Mouse (Mus musculus): ENCODE data around the gene Hspa2. TPM values are rescaled to one million over a fixed set of nuclear protein-coding genes. Genes with fewer than 3 reads are reported as not detected.

Hspa2 gene
- total and polyA plus RNA-seq, 2 experiments from 2014 or later: 8.8 to 13.6 TPM

GRCm38 (mm10) chr12:76409166-76409565, 5.2 kb downstream of the Hspa2 start:
- no peak for TF ChIP-seq CTCF (IDR thresholded peaks at IDR 0.05)
- WGBS: 82% methylated on average over 4 of the region's 4 CpGs
- 0 out of 2 replicates have a peak, but pooled peaks cover 4% of the 10 kb centered on the region for H3K4me1 ChIP-seq (ENCODE audit: insufficient read depth, low read length)
- DNase-seq (ENCODE audit: low spot score) (no peak), ATAC-seq (ENCODE audit: low FRiP score) (no peak)
- no peak overlapping the region for H3K4me2 ChIP-seq (ENCODE audit: low read depth, low read length, poor library complexity, severe bottlenecking)
- H3K27ac ChIP-seq (ENCODE audit: low read depth, low read length): no peak overlapping the region
- no peaks in the 10 kb centered on the region for H3K9me3 ChIP-seq (ENCODE audit: low read length)
- H3K27me3 ChIP-seq (ENCODE audit: insufficient read depth, low read length): peaks cover 25% of the 10 kb centered on the region
- H3K36me3 ChIP-seq (ENCODE audit: insufficient read depth, low read length): no peaks in the 10 kb centered on the region
- no peak overlapping the region for H3K4me3 ChIP-seq (ENCODE audit: low read depth, low read length)
- no peak overlapping the region for H3K9ac ChIP-seq (replicated peaks; ENCODE audit: low read length, poor library complexity, severe bottlenecking)

- Histone ChIP-seq H3K27me3 (ENCODE audit: insufficient read depth, low read length) (peaks cover 3% of the 10 kb centered on the region; the same call in 1 of the 2 replicates), H3K36me3 (ENCODE audit: insufficient read depth, low read length) (no peaks in the 10 kb centered on the region), H3K4me3 (ENCODE audit: low read depth, low read length) (no peak overlapping the region), H3K27ac (ENCODE audit: low read depth, low read length) (no peak overlapping the region), H3K4me1 (ENCODE audit: insufficient read depth, low read length) (no peaks in the 10 kb centered on the region), H3K9ac (replicated peaks; ENCODE audit: low read length, poor library complexity, severe bottlenecking) (no peak overlapping the region), H3K4me2 (ENCODE audit: low read depth, low read length, poor library complexity, severe bottlenecking) (no peak overlapping the region), H3K9me3 (ENCODE audit: low read length) (no peaks in the 10 kb centered on the region)
- DNase-seq (ENCODE audit: low spot score) (no peak), ATAC-seq (ENCODE audit: low FRiP score) (no peak)
- WGBS: 85% methylated on average over 11 of the region's 12 CpGs
- TF ChIP-seq CTCF (IDR thresholded peaks at IDR 0.05): no peak
Measured at GRCm38 (mm10) chr12:76415383-76416010, 11.5 kb downstream of the Hspa2 start.

GRCm38 (mm10) chr12:76417433-76417854, 13.5 kb downstream of the Hspa2 start, which contains the start of gene Ppp1r36:
Gene Ppp1r36, plus strand, starts transcription at chr12:76417538.
- H3K4me3 ChIP-seq (ENCODE audit: low read depth, low read length): peak within 1 kb of the TSS; percentile 31
- no peaks in the 10 kb centered on the region for H3K4me1 ChIP-seq (ENCODE audit: insufficient read depth, low read length)
- no peaks in the 10 kb centered on the region for H3K36me3 ChIP-seq (ENCODE audit: insufficient read depth, low read length)
- H3K4me2 ChIP-seq (ENCODE audit: low read depth, low read length, poor library complexity, severe bottlenecking): peak within 1 kb of the TSS; percentile 64
- no peak within 1 kb of the TSS for H3K27ac ChIP-seq (ENCODE audit: low read depth, low read length)
- H3K9me3 ChIP-seq (ENCODE audit: low read length): no peaks in the 10 kb centered on the region
- under 1% methylated on average over 37 of the region's 37 CpGs for WGBS
- ATAC-seq (ENCODE audit: low FRiP score) (no peak), DNase-seq (ENCODE audit: low spot score) (no peak)
- no peak for TF ChIP-seq CTCF (IDR thresholded peaks at IDR 0.05)
- no peak within 1 kb of the TSS; the same call in 1 of the 2 replicates for H3K9ac ChIP-seq (replicated peaks; ENCODE audit: low read length, poor library complexity, severe bottlenecking)
- peaks cover 3% of the 10 kb centered on the region; the same call in 1 of the 2 replicates for H3K27me3 ChIP-seq (ENCODE audit: insufficient read depth, low read length)

- ATAC-seq (ENCODE audit: low FRiP score) (no peak), DNase-seq (ENCODE audit: low spot score) (no peak)
- H3K9me3 ChIP-seq (ENCODE audit: low read length): no peaks in the 10 kb centered on the region
- WGBS: 93% methylated on average over 5 of the region's 5 CpGs
- H3K9ac ChIP-seq (replicated peaks; ENCODE audit: low read length, poor library complexity, severe bottlenecking): no peak overlapping the region
- no peaks in the 10 kb centered on the region for H3K4me1 ChIP-seq (ENCODE audit: insufficient read depth, low read length)
- H3K4me3 ChIP-seq (ENCODE audit: low read depth, low read length): no peak overlapping the region
- H3K27ac ChIP-seq (ENCODE audit: low read depth, low read length): no peak overlapping the region
- no peaks in the 10 kb centered on the region for H3K36me3 ChIP-seq (ENCODE audit: insufficient read depth, low read length)
- no peak for TF ChIP-seq CTCF (IDR thresholded peaks at IDR 0.05)
- no peak overlapping the region for H3K4me2 ChIP-seq (ENCODE audit: low read depth, low read length, poor library complexity, severe bottlenecking)
- H3K27me3 ChIP-seq (ENCODE audit: insufficient read depth, low read length): peaks cover 3% of the 10 kb centered on the region; the same call in 1 of the 2 replicates
Measured at GRCm38 (mm10) chr12:76418346-76418745, 14.4 kb downstream of the Hspa2 start.

- Histone ChIP-seq H3K4me1 (ENCODE audit: insufficient read depth, low read length) (no peaks in the 10 kb centered on the region; the same call in 1 of the 2 replicates), H3K36me3 (ENCODE audit: insufficient read depth, low read length) (no peaks in the 10 kb centered on the region), H3K4me3 (ENCODE audit: low read depth, low read length) (no peak overlapping the region), H3K4me2 (ENCODE audit: low read depth, low read length, poor library complexity, severe bottlenecking) (no peak overlapping the region), H3K27me3 (ENCODE audit: insufficient read depth, low read length) (no peaks in the 10 kb centered on the region), H3K9ac (replicated peaks; ENCODE audit: low read length, poor library complexity, severe bottlenecking) (no peak overlapping the region), H3K9me3 (ENCODE audit: low read length) (no peaks in the 10 kb centered on the region), H3K27ac (ENCODE audit: low read depth, low read length) (no peak overlapping the region)
- ATAC-seq (ENCODE audit: low FRiP score): no peak
- DNase-seq (ENCODE audit: low spot score): no peak
- WGBS: 89% methylated on average over 3 of the region's 3 CpGs
- TF ChIP-seq CTCF (IDR thresholded peaks at IDR 0.05): no peak
Measured at GRCm38 (mm10) chr12:76425256-76425655, 21.3 kb downstream of the Hspa2 start.

GRCm38 (mm10) chr12:76427546-76427945, 23.6 kb downstream of the Hspa2 start:
- H3K9me3 ChIP-seq (ENCODE audit: low read length): no peaks in the 10 kb centered on the region
- WGBS: 55% methylated on average over 5 of the region's 5 CpGs
- no peak overlapping the region for H3K9ac ChIP-seq (replicated peaks; ENCODE audit: low read length, poor library complexity, severe bottlenecking)
- no peaks in the 10 kb centered on the region for H3K36me3 ChIP-seq (ENCODE audit: insufficient read depth, low read length)
- DNase-seq (ENCODE audit: low spot score) (no peak), ATAC-seq (ENCODE audit: low FRiP score) (no peak)
- H3K4me3 ChIP-seq (ENCODE audit: low read depth, low read length): no peak overlapping the region
- H3K4me1 ChIP-seq (ENCODE audit: insufficient read depth, low read length): no peaks in the 10 kb centered on the region; the same call in 1 of the 2 replicates
- TF ChIP-seq CTCF (IDR thresholded peaks at IDR 0.05): no peak
- H3K27me3 ChIP-seq (ENCODE audit: insufficient read depth, low read length): no peaks in the 10 kb centered on the region
- H3K27ac ChIP-seq (ENCODE audit: low read depth, low read length): no peak overlapping the region
- no peak overlapping the region for H3K4me2 ChIP-seq (ENCODE audit: low read depth, low read length, poor library complexity, severe bottlenecking)
